Mouse (Mus musculus) CH12.LX (cell line): ENCODE measurements around the gene Bri3. TPM values are rescaled to one million over a fixed set of nuclear protein-coding genes. Genes with fewer than 3 reads are reported as not detected.

ENCODE experiments used
- DNase-seq: peaks from one replicate; pipeline ENCODE4 v3.0.0-alpha.2; 2013; ENCODE audit errors: extremely low read depth
- H3K27ac ChIP-seq: 2 replicates; pipeline ENCODE4 v1.5.1; 2012; ENCODE audit warnings: low read depth, mild to moderate bottlenecking, control low read depth, moderate library complexity; ENCODE audit not compliant: insufficient read depth
- H3K27me3 ChIP-seq: replicated peaks from 2 replicates; pipeline ENCODE3; 2012; ENCODE audit warnings: inconsistent platforms
- H3K36me3 ChIP-seq, 2 experiments: replicated peaks in 1 of 2; 2 replicates each; pipeline versions ENCODE3 to v1.6.1; 2012; ENCODE audit warnings: inconsistent platforms in 1 of 2, low read length in 1 of 2, mild to moderate bottlenecking in 1 of 2, mixed read lengths in 1 of 2, moderate library complexity in 1 of 2; ENCODE audit not compliant: control insufficient read depth in 1 of 2, insufficient read depth in 1 of 2
- H3K4me1 ChIP-seq, 2 experiments: 2 replicates each; pipeline ENCODE4 v1.6.1; 2012; ENCODE audit warnings: inconsistent platforms in 1 of 2, moderate library complexity in 1 of 2; ENCODE audit not compliant: insufficient read depth in 2 of 2, control insufficient read depth in 1 of 2
- H3K4me2 ChIP-seq: 2 replicates; pipeline ENCODE4 v1.6.1; 2012; ENCODE audit warnings: low read depth, mild to moderate bottlenecking, control low read depth; ENCODE audit not compliant: poor library complexity, insufficient read depth, severe bottlenecking
- H3K4me3 ChIP-seq, 3 experiments: fragments of 150-350 bp in 1 of 3; sonication (generic) in 1 of 3; replicated peaks in 1 of 3; 2 replicates each; pipeline versions ENCODE3 to v1.5.1; 2011 to 2012; ENCODE audit warnings: low read depth in 2 of 3, low read length in 2 of 3, mild to moderate bottlenecking in 2 of 3, moderate library complexity in 2 of 3, control low read depth in 1 of 3, improper control_type of control experiment in 1 of 3, inconsistent platforms in 1 of 3, mixed read lengths in 1 of 3; ENCODE audit not compliant: poor library complexity in 1 of 3
- H3K79me2 ChIP-seq: replicated peaks from 2 replicates; pipeline ENCODE4 v1.6.1; 2012; ENCODE audit warnings: mild to moderate bottlenecking, moderate library complexity; ENCODE audit not compliant: control insufficient read depth, poor library complexity, insufficient read depth, severe bottlenecking; ENCODE audit errors: extremely low read depth
- H3K9ac ChIP-seq: 2 replicates; pipeline ENCODE4 v1.6.1; 2012; ENCODE audit warnings: low read depth, mild to moderate bottlenecking, control low read depth, moderate library complexity; ENCODE audit not compliant: insufficient read depth
- H3K9me3 ChIP-seq: replicated peaks from 2 replicates; pipeline ENCODE3; 2012; ENCODE audit warnings: low read length, inconsistent platforms, mixed read lengths
- CHD2 ChIP-seq: IDR thresholded peaks from 2 replicates; pipeline ENCODE4 v1.6.1; 2011; ENCODE audit warnings: low read length, improper control_type of control experiment
- E2F4 ChIP-seq: IDR thresholded peaks from 2 replicates; pipeline ENCODE4 v1.6.1; 2011; ENCODE audit warnings: low read depth, low read length, improper control_type of control experiment; ENCODE audit not compliant: insufficient replicate concordance
- EP300 ChIP-seq: IDR thresholded peaks from 2 replicates; pipeline ENCODE4 v1.6.1; 2011; ENCODE audit warnings: low read length, improper control_type of control experiment
- ETS1 ChIP-seq: conservative IDR thresholded peaks from 2 replicates; pipeline ENCODE4 v1.6.1; 2012; ENCODE audit warnings: low read depth, mild to moderate bottlenecking, inconsistent platforms, low read length, improper control_type of control experiment, moderate library complexity
- NELFE ChIP-seq: IDR thresholded peaks from 2 replicates; pipeline ENCODE4 v1.6.1; 2011; ENCODE audit warnings: low read depth, low read length, improper control_type of control experiment
- POLR2A ChIP-seq: IDR thresholded peaks from 2 replicates; pipeline ENCODE4 v1.6.1; 2011; ENCODE audit warnings: low read depth, mild to moderate bottlenecking, improper control_type of control experiment, low read length
- POLR2AphosphoS2 ChIP-seq: IDR thresholded peaks from 2 replicates; pipeline ENCODE4 v1.6.1; 2011; ENCODE audit warnings: low read depth, low read length, improper control_type of control experiment
- SIN3A ChIP-seq: IDR thresholded peaks from 2 replicates; pipeline ENCODE4 v1.6.1; 2012; ENCODE audit warnings: low read length, improper control_type of control experiment, inconsistent platforms
- USF1 ChIP-seq: IDR thresholded peaks from 2 replicates; pipeline ENCODE4 v1.6.1; 2014; ENCODE audit warnings: low read depth, mild to moderate bottlenecking, inconsistent platforms, low read length, improper control_type of control experiment
- ZMIZ1 ChIP-seq: IDR thresholded peaks from 2 replicates; pipeline ENCODE4 v1.6.1; 2012; ENCODE audit warnings: low read depth, mild to moderate bottlenecking, inconsistent platforms, low read length, improper control_type of control experiment
- dilution Hi-C: fragments of 300-500 bp; cut with MboI; formaldehyde crosslinking; loops from 2 replicates; pipeline ENCODE4 v1.14.3; 2020; ENCODE audit warnings: low sequenced_read_pairs; ENCODE audit not compliant: extremely low pct_unique_long_range_greater_than_20kb, extremely low pct_ligation_motif_present
- in situ Hi-C: fragments of 300-500 bp; cut with MboI; formaldehyde crosslinking; loops from 3 replicates; pipeline ENCODE4 v1.14.3; 2019; ENCODE audit warnings: low sequenced_read_pairs, low pct_ligation_motif_present, low pct_unique_long_range_greater_than_20kb, mixed read lengths
- polyA plus RNA-seq: library from polyadenylated mRNA; unstranded; fragments of >175 nt; gene quantifications from 2 replicates; pipeline ENCODE4 v1.2.1, GENCODE M21; 2012; ENCODE audit warnings: low read depth; ENCODE audit not compliant: insufficient read length
- total RNA-seq, 2 experiments: library from RNA; depleted of rRNA; stranded (reverse); fragments of 300-350 nt in 1 of 2; fragments of >200 nt in 1 of 2; gene quantifications; 2 replicates each; pipeline ENCODE4 v1.2.3; 2012 to 2014

Gene Bri3
- total and polyA plus RNA-seq, 3 experiments = 9.3 to 41.7 (median 20.3) TPM

DNA sequence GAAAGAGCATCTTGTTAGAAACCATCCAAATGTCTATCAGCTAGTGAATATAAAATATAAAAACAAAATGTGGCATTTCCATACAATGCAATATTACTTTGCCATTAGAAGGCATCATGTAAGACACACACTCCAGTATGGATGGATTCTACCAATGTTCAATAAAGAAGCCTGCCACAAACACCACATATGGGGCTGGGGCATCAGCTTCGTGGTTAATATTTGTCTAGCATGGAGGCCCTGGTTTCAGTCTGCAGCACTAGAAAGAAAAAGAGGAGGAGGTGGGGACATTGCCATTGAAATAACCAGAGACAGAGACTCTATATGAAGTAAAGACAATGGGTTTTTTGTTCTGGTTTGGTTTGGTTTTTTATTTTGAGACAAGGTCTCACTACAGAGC lies 94.5 kb downstream of the Bri3 start:
- H3K4me1 ChIP-seq = no peaks in the 10 kb centered on the region; a peak in 1 of 4 replicates
- dilution Hi-C loops = no loop called here
- H3K36me3 ChIP-seq = no peaks in the 10 kb centered on the region
- H3K9ac ChIP-seq = no peak overlapping the region
- no peak overlapping the region for H3K4me2 ChIP-seq
- H3K27me3 ChIP-seq = no peaks in the 10 kb centered on the region
- no peak for DNase-seq
- H3K4me3 ChIP-seq = no peak overlapping the region
- H3K27ac ChIP-seq = no peak overlapping the region
- TF ChIP-seq EP300 (no peak), CHD2 (no peak)
- TF ChIP-seq, all 38 proteins: peak for 0
- no peaks in the 10 kb centered on the region for H3K9me3 ChIP-seq
- no peaks in the 10 kb centered on the region for H3K79me2 ChIP-seq
- in situ Hi-C loops = no loop called here

DNA sequence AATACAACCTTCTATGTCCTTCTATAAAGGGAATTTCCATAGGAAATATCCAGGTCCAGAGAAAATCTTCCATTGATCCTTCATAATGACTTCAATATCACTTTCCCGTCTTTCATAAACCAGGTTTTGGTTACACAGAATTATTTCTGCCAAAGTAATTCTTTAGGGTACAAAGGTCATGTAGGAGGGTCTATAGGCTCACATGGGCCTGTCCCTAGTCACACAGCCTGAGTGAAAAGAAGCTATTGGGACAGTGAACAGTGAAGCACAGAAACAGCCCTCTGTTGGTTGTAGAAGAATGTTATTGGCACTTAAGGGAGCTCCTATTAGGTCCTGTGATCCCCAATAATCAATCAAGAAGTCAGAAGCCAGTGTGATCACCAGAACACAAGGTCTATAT lies 96.8 kb downstream of the Bri3 start:
- no peak overlapping the region for H3K4me2 ChIP-seq
- in situ Hi-C loops = no loop called here
- no peaks in the 10 kb centered on the region for H3K36me3 ChIP-seq
- peaks cover 0 to 5% of the 10 kb centered on the region in 2 experiments; a peak in 2 of 4 replicates for H3K4me1 ChIP-seq
- no peaks in the 10 kb centered on the region for H3K27me3 ChIP-seq
- dilution Hi-C loops = no loop called here
- DNase-seq = no peak
- no peaks in the 10 kb centered on the region for H3K9me3 ChIP-seq
- H3K4me3 ChIP-seq = no peak overlapping the region
- no peak overlapping the region for H3K27ac ChIP-seq
- H3K9ac ChIP-seq = no peak overlapping the region
- H3K79me2 ChIP-seq = no peaks in the 10 kb centered on the region
- TF ChIP-seq SIN3A = no peak
- TF ChIP-seq NELFE = no peak
- no peak for TF ChIP-seq ZMIZ1
- TF ChIP-seq E2F4 = no peak
- no peak for TF ChIP-seq POLR2AphosphoS2

DNA sequence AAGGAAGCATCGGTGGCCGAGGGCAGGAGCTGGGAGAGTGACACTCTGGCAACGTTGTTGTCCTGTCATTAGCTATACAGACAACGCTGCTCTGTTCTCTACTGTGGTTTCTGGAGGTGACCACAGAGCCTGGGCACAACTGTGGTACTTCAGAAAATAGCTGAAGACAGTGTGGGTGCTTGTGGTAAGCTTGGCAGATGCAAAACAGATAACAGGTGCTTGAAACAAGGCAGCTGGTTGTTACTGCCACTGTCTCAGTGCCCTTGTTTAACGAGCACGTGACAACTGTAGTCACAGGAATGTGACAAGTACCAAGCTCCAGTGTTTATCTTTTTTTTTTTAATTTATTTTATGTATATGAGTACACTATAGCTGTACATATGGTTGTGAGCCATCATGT lies 100.4 kb downstream of the Bri3 start:
- Histone ChIP-seq H3K4me2 (no peak overlapping the region), H3K36me3 (no peaks in the 10 kb centered on the region), H3K4me1 (peaks cover 0 to 5% of the 10 kb centered on the region in 2 experiments; a peak in 2 of 4 replicates), H3K9ac (no peak overlapping the region), H3K4me3 (no peak overlapping the region), H3K27ac (no peak overlapping the region), H3K9me3 (no peaks in the 10 kb centered on the region), H3K27me3 (no peaks in the 10 kb centered on the region), H3K79me2 (no peaks in the 10 kb centered on the region)
- DNase-seq = peak; percentile 7
- TF ChIP-seq POLR2A (no peak), ETS1 (no peak), USF1 (no peak)
- dilution Hi-C loops = no loop called here
- in situ Hi-C loops = no loop called here
